Mouse (Mus musculus): ENCODE data around the gene Scn1b. TPM values are rescaled to one million over a fixed set of nuclear protein-coding genes. Genes with fewer than 3 reads are reported as not detected.

The Scn1b gene
- total RNA-seq, 2 experiments from 2014 or later, result 29.2 to 29.5 TPM

- no peak for DNase-seq
- intact Hi-C loops (cut with DNase I), result loop anchor here (2.0 kb wide), 1 partner anchor 19 kb away; no protein-coding TSS in a partner anchor
Observed at GRCm38 (mm10) chr7:31149751-31150565, 23.2 kb upstream of the Scn1b start.

GRCm38 (mm10) chr7:31149271-31149670, 22.5 kb upstream of the Scn1b start:
- intact Hi-C loops (cut with DNase I), result no loop called here
- DNase-seq, result no peak

GRCm38 (mm10) chr7:31148756-31149155, 22.0 kb upstream of the Scn1b start:
- peak; percentile 59 to 67 for DNase-seq
- intact Hi-C loops (cut with DNase I), result no loop called here

- no peak for DNase-seq
- intact Hi-C loops (cut with DNase I), result no loop called here
Observed at GRCm38 (mm10) chr7:31148086-31148485, 21.3 kb upstream of the Scn1b start.

GRCm38 (mm10) chr7:31145596-31146160, 18.9 kb upstream of the Scn1b start:
- DNase-seq, result no peak
- intact Hi-C loops (cut with DNase I), result no loop called here

- DNase-seq, result no peak
- intact Hi-C loops (cut with DNase I), result no loop called here
Observed at GRCm38 (mm10) chr7:31144886-31145285, 18.1 kb upstream of the Scn1b start.

- intact Hi-C loops (cut with DNase I), result no loop called here
- no peak for DNase-seq
Observed at GRCm38 (mm10) chr7:31140941-31141340, 14.1 kb upstream of the Scn1b start.

- intact Hi-C loops (cut with DNase I), result no loop called here
Observed at GRCm38 (mm10) chr7:31140302-31140701, 13.5 kb upstream of the Scn1b start.

GRCm38 (mm10) chr7:31139765-31140164, 13.0 kb upstream of the Scn1b start:
- peak; percentile 66 to 77 for DNase-seq
- intact Hi-C loops (cut with DNase I), result loop anchor here (1.0 kb wide), 2 partner anchors 33 to 38 kb away; no protein-coding TSS in a partner anchor

More at GRCm38 (mm10) chr7:31140302-31140701, 13.5 kb upstream of the Scn1b start:
- DNase-seq, result no peak

GRCm38 (mm10) chr7:31135717-31136116, 8.9 kb upstream of the Scn1b start:
- intact Hi-C loops (cut with DNase I), result no loop called here

GRCm38 (mm10) chr7:31131866-31132265, 5.1 kb upstream of the Scn1b start:
- intact Hi-C loops (cut with DNase I), result loop anchor here (1.0 to 2.0 kb wide), 2 partner anchors 11 to 41 kb away; no protein-coding TSS in a partner anchor
- DNase-seq, result no peak

More at GRCm38 (mm10) chr7:31135717-31136116, 8.9 kb upstream of the Scn1b start:
- DNase-seq, result no peak

- intact Hi-C loops (cut with DNase I), result loop anchor here (1.0 to 2.0 kb wide), 2 partner anchors 12 to 42 kb away; no protein-coding TSS in a partner anchor
- DNase-seq, result peak; percentile 52 to 62
Observed at GRCm38 (mm10) chr7:31130841-31131240, 4.0 kb upstream of the Scn1b start.

- intact Hi-C loops (cut with DNase I), result loop anchor here (2.0 kb wide), 1 partner anchor 43 kb away; no protein-coding TSS in a partner anchor
- no peak for DNase-seq
Observed at GRCm38 (mm10) chr7:31130197-31130596, 3.4 kb upstream of the Scn1b start.

GRCm38 (mm10) chr7:31128157-31128705, 1.4 kb upstream of the Scn1b start:
- DNase-seq, result no peak
- intact Hi-C loops (cut with DNase I), result no loop called here

GRCm38 (mm10) chr7:31126211-31126751, 522 bp downstream of the Scn1b start:
- DNase-seq, result peak in 1 of 2 experiments; percentile 41

GRCm38 (mm10) chr7:31125116-31125515, 1.7 kb downstream of the Scn1b start:
- intact Hi-C loops (cut with DNase I), result no loop called here
- no peak for DNase-seq

More at GRCm38 (mm10) chr7:31126211-31126751, 522 bp downstream of the Scn1b start:
- intact Hi-C loops (cut with DNase I), result no loop called here

- intact Hi-C loops (cut with DNase I), result no loop called here
Observed at GRCm38 (mm10) chr7:31124381-31124780, 2.4 kb downstream of the Scn1b start.

GRCm38 (mm10) chr7:31123697-31124096, 3.1 kb downstream of the Scn1b start:
- intact Hi-C loops (cut with DNase I), result no loop called here
- DNase-seq, result no peak

More at GRCm38 (mm10) chr7:31124381-31124780, 2.4 kb downstream of the Scn1b start:
- DNase-seq, result no peak

GRCm38 (mm10) chr7:31122641-31123631, 3.9 kb downstream of the Scn1b start:
- intact Hi-C loops (cut with DNase I), result no loop called here
- DNase-seq, result no peak

- DNase-seq, result no peak
- intact Hi-C loops (cut with DNase I), result no loop called here
Observed at GRCm38 (mm10) chr7:31119556-31119955, 7.2 kb downstream of the Scn1b start.
